Mouse (Mus musculus): ENCODE results near the gene Add3. TPM values are rescaled to one million over a fixed set of nuclear protein-coding genes. Genes with fewer than 3 reads are reported as not detected.

Gene Add3
- polyA plus RNA-seq, 2 experiments, result 53.0 to 89.5 TPM

- Histone ChIP-seq H3K27me3 (ENCODE audit: control insufficient read depth, insufficient read depth, low read length) (no peaks in the 10 kb centered on the region), H3K9ac (ENCODE audit: low read depth, low read length, severe bottlenecking) (no peak overlapping the region), H3K36me3 (ENCODE audit: control insufficient read depth, insufficient read depth, low read length) (no peaks in the 10 kb centered on the region), H3K9me3 (ENCODE audit: control insufficient read depth, low read length) (no peaks in the 10 kb centered on the region), H3K27ac (replicated peaks; ENCODE audit: low read depth, low read length) (no peak overlapping the region), H3K4me2 (replicated peaks; ENCODE audit: low read depth, low read length, severe bottlenecking) (no peak overlapping the region), H3K4me3 (replicated peaks; ENCODE audit: low read length) (no peak overlapping the region), H3K4me1 (ENCODE audit: control insufficient read depth, insufficient read depth, low read length) (peaks cover 7% of the 10 kb centered on the region; the same call in 1 of the 2 replicates)
- DNase-seq (ENCODE audit: low spot score) (no peak), ATAC-seq (ENCODE audit: low FRiP score, low read depth) (no peak)
- no peak for TF ChIP-seq POLR2A (IDR thresholded peaks at IDR 0.05; ENCODE audit: borderline replicate concordance, extremely low read depth, insufficient read depth, insufficient read length)
- 68% methylated on average over 12 of the region's 12 CpGs for WGBS
Measured at GRCm38 (mm10) chr19:53101374-53102300, 38.6 kb upstream of the Add3 start.

- H3K9ac ChIP-seq (ENCODE audit: low read depth, low read length, severe bottlenecking), result peak overlapping the region; percentile 25; the same call in 1 of the 2 replicates
- DNase-seq (ENCODE audit: low spot score) (peak; percentile 63), ATAC-seq (ENCODE audit: low FRiP score, low read depth) (no peak)
- H3K27me3 ChIP-seq (ENCODE audit: control insufficient read depth, insufficient read depth, low read length), result no peaks in the 10 kb centered on the region
- H3K9me3 ChIP-seq (ENCODE audit: control insufficient read depth, low read length), result no peaks in the 10 kb centered on the region
- no peak overlapping the region for H3K4me2 ChIP-seq (replicated peaks; ENCODE audit: low read depth, low read length, severe bottlenecking)
- H3K4me1 ChIP-seq (ENCODE audit: control insufficient read depth, insufficient read depth, low read length), result peaks cover 10% of the 10 kb centered on the region
- H3K4me3 ChIP-seq (replicated peaks; ENCODE audit: low read length), result no peak overlapping the region
- no peak for TF ChIP-seq POLR2A (IDR thresholded peaks at IDR 0.05; ENCODE audit: borderline replicate concordance, extremely low read depth, insufficient read depth, insufficient read length)
- H3K27ac ChIP-seq (replicated peaks; ENCODE audit: low read depth, low read length), result no peak overlapping the region
- 48% methylated on average over 26 of the region's 26 CpGs for WGBS
- no peaks in the 10 kb centered on the region for H3K36me3 ChIP-seq (ENCODE audit: control insufficient read depth, insufficient read depth, low read length)
Measured at GRCm38 (mm10) chr19:53105374-53106090, 34.7 kb upstream of the Add3 start.

- H3K4me1 ChIP-seq (ENCODE audit: control insufficient read depth, insufficient read depth, low read length), result peaks cover 10% of the 10 kb centered on the region
- no peak overlapping the region for H3K4me3 ChIP-seq (replicated peaks; ENCODE audit: low read length)
- no peak overlapping the region for H3K9ac ChIP-seq (ENCODE audit: low read depth, low read length, severe bottlenecking)
- H3K27me3 ChIP-seq (ENCODE audit: control insufficient read depth, insufficient read depth, low read length), result no peaks in the 10 kb centered on the region
- no peaks in the 10 kb centered on the region for H3K36me3 ChIP-seq (ENCODE audit: control insufficient read depth, insufficient read depth, low read length)
- no peaks in the 10 kb centered on the region for H3K9me3 ChIP-seq (ENCODE audit: control insufficient read depth, low read length)
- ATAC-seq (ENCODE audit: low FRiP score, low read depth) (no peak), DNase-seq (ENCODE audit: low spot score) (no peak)
- H3K27ac ChIP-seq (replicated peaks; ENCODE audit: low read depth, low read length), result no peak overlapping the region
- H3K4me2 ChIP-seq (replicated peaks; ENCODE audit: low read depth, low read length, severe bottlenecking), result no peak overlapping the region
- WGBS, result 77% methylated on average over 7 of the region's 7 CpGs
- TF ChIP-seq POLR2A (IDR thresholded peaks at IDR 0.05; ENCODE audit: borderline replicate concordance, extremely low read depth, insufficient read depth, insufficient read length), result no peak
Measured at GRCm38 (mm10) chr19:53106952-53107351, 33.3 kb upstream of the Add3 start.

DNA sequence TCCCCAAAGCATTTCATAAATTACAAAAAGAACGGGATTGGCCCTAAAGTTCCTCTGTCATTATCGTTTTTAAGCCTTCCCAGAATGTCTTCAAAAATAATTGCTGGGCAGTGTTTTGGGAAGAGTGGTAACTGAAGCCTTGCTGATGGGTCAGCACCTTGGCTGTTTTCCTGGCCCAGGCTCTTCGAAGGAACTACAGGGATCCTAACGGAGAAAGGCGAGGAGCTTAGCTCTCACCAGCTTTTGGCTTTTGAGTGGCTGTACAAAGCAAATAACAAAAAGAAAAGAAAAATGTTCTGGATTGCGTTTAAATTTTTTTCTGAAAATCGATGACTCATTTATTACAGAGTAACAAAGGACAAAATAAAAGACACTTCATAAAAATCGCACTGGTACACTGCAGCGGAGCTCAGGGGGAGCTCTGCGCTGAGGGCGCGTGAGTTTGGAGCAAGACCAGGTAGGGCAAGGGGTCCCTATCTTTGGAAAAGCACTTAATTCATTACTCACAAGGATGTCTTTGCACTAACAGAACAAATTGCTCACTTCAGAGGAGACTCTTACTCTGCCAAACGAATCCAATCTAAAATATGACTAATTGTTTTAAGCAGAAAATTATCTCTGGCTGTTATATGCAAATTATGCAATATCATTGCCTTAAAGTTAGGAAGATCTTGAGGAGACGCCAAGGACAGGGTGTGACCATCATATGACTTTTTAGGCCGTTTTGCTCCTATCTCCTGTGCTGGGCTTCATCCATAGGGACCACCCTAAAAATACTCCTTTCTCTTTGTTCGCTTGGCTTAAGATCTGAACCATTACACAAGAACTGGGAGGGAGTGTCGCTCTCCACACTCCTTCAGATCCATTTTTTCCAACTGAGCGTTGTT, 32.6 kb upstream of the Add3 start:
- no peaks in the 10 kb centered on the region for H3K36me3 ChIP-seq (ENCODE audit: control insufficient read depth, insufficient read depth, low read length)
- no peak for DNase-seq (ENCODE audit: low spot score)
- H3K27ac ChIP-seq (replicated peaks; ENCODE audit: low read depth, low read length), result no peak overlapping the region
- no peak overlapping the region for H3K9ac ChIP-seq (ENCODE audit: low read depth, low read length, severe bottlenecking)
- H3K4me2 ChIP-seq (replicated peaks; ENCODE audit: low read depth, low read length, severe bottlenecking), result no peak overlapping the region
- peaks cover 10% of the 10 kb centered on the region for H3K4me1 ChIP-seq (ENCODE audit: control insufficient read depth, insufficient read depth, low read length)
- no peaks in the 10 kb centered on the region for H3K9me3 ChIP-seq (ENCODE audit: control insufficient read depth, low read length)
- TF ChIP-seq POLR2A (IDR thresholded peaks at IDR 0.05; ENCODE audit: borderline replicate concordance, extremely low read depth, insufficient read depth, insufficient read length), result no peak
- H3K4me3 ChIP-seq (replicated peaks; ENCODE audit: low read length), result no peak overlapping the region
- H3K27me3 ChIP-seq (ENCODE audit: control insufficient read depth, insufficient read depth, low read length), result no peaks in the 10 kb centered on the region
- ATAC-seq (ENCODE audit: low FRiP score, low read depth), result no peak
- 72% methylated on average over 18 of the region's 18 CpGs for WGBS
